Mouse (Mus musculus) kidney, embryonic 14.5 days (tissue): ENCODE measurements at regions not wholly inside any gene's neighbourhood (a gene's known extent, or its start where the extent isn't known, plus 50 kb on each side); places are given as distances from the start of the nearest gene placed in this dataset.

Source experiments
- ATAC-seq: fragments of 200-750 bp; cut with Nextera tagmentation; 2 replicates; pipeline ENCODE4 v1.8.0; 2017; ENCODE audit warnings: moderate number of reproducible peaks, mild to moderate bottlenecking, moderate TSS enrichment, moderate library complexity; ENCODE audit not compliant: low FRiP score, low TSS enrichment
- H3K27ac ChIP-seq: fragments of 300-500 bp; sonication (generic); 2 replicates; pipeline ENCODE4 v1.5.1; 2014; ENCODE audit warnings: low read depth, mild to moderate bottlenecking, low read length, moderate library complexity, mixed read lengths
- H3K27me3 ChIP-seq: fragments of 300-500 bp; sonication (generic); 2 replicates; pipeline ENCODE4 v1.6.1; 2014; ENCODE audit warnings: mild to moderate bottlenecking, low read length; ENCODE audit not compliant: control insufficient read depth, insufficient read depth
- H3K36me3 ChIP-seq: fragments of 300-500 bp; sonication (generic); 2 replicates; pipeline ENCODE4 v1.6.1; 2014; ENCODE audit warnings: low read length, mixed read lengths; ENCODE audit not compliant: control insufficient read depth, insufficient read depth
- H3K4me1 ChIP-seq: fragments of 300-500 bp; sonication (generic); 2 replicates; pipeline ENCODE4 v1.6.1; 2014; ENCODE audit warnings: low read length, mixed read lengths; ENCODE audit not compliant: control insufficient read depth, insufficient read depth
- H3K4me2 ChIP-seq: fragments of 300-500 bp; sonication (generic); replicated peaks from 2 replicates; pipeline ENCODE4 v1.6.1; 2014; ENCODE audit warnings: low read depth, mild to moderate bottlenecking, low read length
- H3K4me3 ChIP-seq: fragments of 300-500 bp; sonication (generic); 2 replicates; pipeline ENCODE4 v1.5.1; 2014; ENCODE audit warnings: mild to moderate bottlenecking, low read length
- H3K9ac ChIP-seq: fragments of 300-500 bp; sonication (generic); 2 replicates; pipeline ENCODE4 v1.6.1; 2014; ENCODE audit warnings: low read depth, mild to moderate bottlenecking, low read length, moderate library complexity
- H3K9me3 ChIP-seq: fragments of 300-500 bp; sonication (generic); 2 replicates; pipeline ENCODE4 v1.6.1; 2016; ENCODE audit warnings: low read length; ENCODE audit not compliant: control insufficient read depth
- WGBS: fragments of 180-500 bp; shearing (Covaris S2); extraction: QIAGEN DNeasy Blood & Tissue Kit; methylation state at CpG from one replicate; pipeline ENCODE4 v1.1.7; 2014; 5-methylcytosine and 5-hydroxymethylcytosine counted together

- no peaks in the 10 kb centered on the region for H3K36me3 ChIP-seq
- ATAC-seq = no peak
- no peak overlapping the region for H3K4me2 ChIP-seq
- H3K9me3 ChIP-seq = no peaks in the 10 kb centered on the region
- 85% methylated on average over 13 of the region's 13 CpGs for WGBS
- H3K27me3 ChIP-seq = no peaks in the 10 kb centered on the region
- no peak overlapping the region for H3K9ac ChIP-seq
- H3K27ac ChIP-seq = no peak overlapping the region
- peaks cover 4% of the 10 kb centered on the region for H3K4me1 ChIP-seq
- no peak overlapping the region for H3K4me3 ChIP-seq
Measured at GRCm38 (mm10) chr1:77074926-77075885, 439.7 kb downstream of the Epha4 start.

GRCm38 (mm10) chr1:77080767-77081166 lies 434.1 kb downstream of the Epha4 start:
- Histone ChIP-seq H3K4me1 (peaks cover 9% of the 10 kb centered on the region; the same call in 1 of the 2 replicates), H3K27ac (no peak overlapping the region), H3K9ac (no peak overlapping the region), H3K36me3 (no peaks in the 10 kb centered on the region), H3K9me3 (no peaks in the 10 kb centered on the region), H3K4me2 (no peak overlapping the region), H3K4me3 (no peak overlapping the region), H3K27me3 (no peaks in the 10 kb centered on the region)
- no peak for ATAC-seq
- WGBS = 59% methylated on average over 5 of the region's 5 CpGs

- ATAC-seq = peak; percentile 35; the same call in 1 of the 2 replicates
- H3K9me3 ChIP-seq = no peaks in the 10 kb centered on the region
- H3K27me3 ChIP-seq = no peaks in the 10 kb centered on the region
- WGBS = 51% methylated on average over 7 of the region's 7 CpGs
- H3K36me3 ChIP-seq = no peaks in the 10 kb centered on the region
- peaks cover 9% of the 10 kb centered on the region; the same call in 1 of the 2 replicates for H3K4me1 ChIP-seq
- H3K4me2 ChIP-seq = no peak overlapping the region
- H3K4me3 ChIP-seq = no peak overlapping the region
- no peak overlapping the region for H3K9ac ChIP-seq
- no peak overlapping the region for H3K27ac ChIP-seq
Measured at GRCm38 (mm10) chr1:77081660-77082059, 433.2 kb downstream of the Epha4 start.

DNA sequence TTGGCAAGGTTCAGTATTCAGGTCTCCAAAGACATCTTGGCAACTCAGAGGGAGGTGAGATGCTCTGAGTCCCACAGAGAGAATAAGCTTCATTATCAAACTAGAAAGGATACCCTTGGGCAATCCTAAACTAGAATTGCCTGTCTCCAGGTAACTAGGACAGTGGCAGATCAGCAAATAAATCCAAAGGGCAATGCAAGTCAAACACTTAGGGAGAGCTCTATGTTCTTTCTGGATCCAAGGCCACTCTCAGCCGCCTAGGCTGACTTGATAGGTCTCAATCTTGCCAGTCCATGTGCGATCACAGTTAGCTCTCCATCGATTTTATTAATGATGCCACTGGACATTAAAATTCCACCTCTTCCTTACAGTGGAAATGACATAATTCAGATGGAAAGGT lies 432.5 kb downstream of the Epha4 start:
- Histone ChIP-seq H3K36me3 (no peaks in the 10 kb centered on the region), H3K9ac (no peak overlapping the region), H3K4me2 (no peak overlapping the region), H3K27ac (no peak overlapping the region), H3K27me3 (no peaks in the 10 kb centered on the region), H3K4me1 (peaks cover 9% of the 10 kb centered on the region; the same call in 1 of the 2 replicates), H3K9me3 (no peaks in the 10 kb centered on the region), H3K4me3 (no peak overlapping the region)
- no peak for ATAC-seq
- 90% methylated on average over 3 of the region's 3 CpGs for whole genome bisulfite sequencing

DNA sequence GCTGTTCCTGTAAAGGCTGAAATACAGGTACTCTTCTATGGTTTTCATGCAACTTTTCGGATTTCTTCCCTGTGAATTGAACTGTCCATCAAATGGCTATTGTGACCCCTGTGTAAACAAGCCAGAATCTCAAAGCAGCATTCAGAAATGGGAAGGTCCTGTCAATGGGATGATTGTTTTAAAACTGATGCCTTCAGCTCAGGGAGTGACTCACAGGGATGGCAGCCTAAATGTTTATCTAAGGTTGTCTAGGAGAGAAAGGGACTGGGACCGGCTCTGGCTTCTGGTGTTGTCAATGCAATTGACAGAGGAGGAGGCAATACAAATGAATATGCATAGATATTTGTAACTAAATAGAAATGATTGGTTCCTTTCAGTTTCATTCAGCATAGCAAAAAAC lies 421.3 kb downstream of the Epha4 start:
- H3K9ac ChIP-seq = no peak overlapping the region
- H3K4me3 ChIP-seq = no peak overlapping the region
- H3K27me3 ChIP-seq = no peaks in the 10 kb centered on the region
- WGBS = 44% methylated on average over 2 of the region's 2 CpGs
- H3K9me3 ChIP-seq = no peaks in the 10 kb centered on the region
- H3K36me3 ChIP-seq = no peaks in the 10 kb centered on the region
- no peaks in the 10 kb centered on the region for H3K4me1 ChIP-seq
- H3K4me2 ChIP-seq = no peak overlapping the region
- H3K27ac ChIP-seq = no peak overlapping the region
- no peak for ATAC-seq

DNA sequence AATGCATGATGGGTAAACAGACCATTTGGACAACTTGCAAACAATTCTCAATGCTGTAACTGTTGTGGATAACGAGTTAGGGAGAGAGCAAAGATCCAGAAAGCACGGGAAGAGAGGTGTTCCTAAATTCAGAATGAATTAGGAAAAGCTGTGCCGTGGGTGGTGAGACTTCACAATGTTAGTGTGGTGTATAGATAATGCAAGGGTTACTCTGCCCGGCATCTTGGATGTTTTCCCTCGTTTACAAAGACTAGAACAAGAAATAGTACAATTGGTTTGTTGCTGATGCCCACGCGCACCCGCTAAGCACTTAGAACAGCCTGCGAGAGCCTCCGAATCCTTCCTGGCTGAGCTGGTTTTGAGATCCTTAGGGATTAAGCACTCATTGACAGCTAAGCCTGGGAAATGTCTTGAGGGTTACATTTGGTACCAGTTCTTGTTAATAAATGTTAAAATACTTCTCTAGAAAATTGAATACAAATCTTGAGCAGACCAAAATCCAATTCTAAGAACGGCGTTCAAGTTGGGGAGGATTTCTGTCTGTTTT lies 413.1 kb downstream of the Epha4 start:
- Histone ChIP-seq H3K27me3 (no peaks in the 10 kb centered on the region), H3K27ac (no peak overlapping the region), H3K9me3 (no peaks in the 10 kb centered on the region), H3K4me3 (no peak overlapping the region), H3K4me1 (0 out of 2 replicates have a peak, but pooled peaks cover 3% of the 10 kb centered on the region), H3K4me2 (no peak overlapping the region), H3K36me3 (no peaks in the 10 kb centered on the region), H3K9ac (no peak overlapping the region)
- no peak for ATAC-seq
- 73% methylated on average over 12 of the region's 12 CpGs for WGBS

DNA sequence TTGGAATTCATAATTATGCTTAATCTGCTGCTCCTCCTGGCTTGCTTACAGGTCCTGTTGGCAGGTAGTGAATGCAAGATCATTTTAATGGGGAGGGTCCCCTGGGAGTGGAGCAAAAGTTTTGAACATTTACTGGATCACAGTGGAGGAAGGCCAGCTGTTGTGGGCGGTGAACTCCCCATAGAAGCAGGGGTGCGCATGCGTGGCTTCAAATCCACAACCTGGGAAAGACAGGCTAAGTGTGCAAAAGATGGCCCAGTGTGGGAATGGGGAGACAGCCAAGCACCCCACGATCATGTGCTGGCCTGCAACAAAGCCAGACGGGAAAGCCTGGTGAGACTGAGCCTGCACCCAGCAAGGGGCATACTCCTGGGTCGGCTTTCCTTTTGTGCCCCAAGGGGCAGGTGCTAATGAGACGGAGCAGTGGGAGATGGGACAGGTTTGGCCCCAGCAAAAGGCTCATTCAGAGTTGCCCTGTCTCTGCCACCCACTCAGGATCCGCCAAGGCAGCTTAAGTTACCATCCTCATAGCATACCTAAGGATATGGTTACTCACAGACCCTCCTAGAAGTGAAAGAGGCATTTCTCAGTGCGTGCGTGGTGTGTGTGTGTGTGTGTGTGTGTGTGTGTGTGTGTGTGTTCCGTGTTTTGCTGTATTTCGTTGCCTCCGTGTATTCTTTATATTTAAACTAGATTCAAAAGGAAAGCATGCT lies 412.3 kb downstream of the Epha4 start:
- Histone ChIP-seq H3K36me3 (no peaks in the 10 kb centered on the region), H3K27me3 (no peaks in the 10 kb centered on the region), H3K9me3 (no peaks in the 10 kb centered on the region), H3K4me3 (no peak overlapping the region), H3K9ac (no peak overlapping the region), H3K27ac (no peak overlapping the region), H3K4me2 (no peak overlapping the region), H3K4me1 (0 out of 2 replicates have a peak, but pooled peaks cover 3% of the 10 kb centered on the region)
- no peak for ATAC-seq
- WGBS = 46% methylated on average over 13 of the region's 13 CpGs

DNA sequence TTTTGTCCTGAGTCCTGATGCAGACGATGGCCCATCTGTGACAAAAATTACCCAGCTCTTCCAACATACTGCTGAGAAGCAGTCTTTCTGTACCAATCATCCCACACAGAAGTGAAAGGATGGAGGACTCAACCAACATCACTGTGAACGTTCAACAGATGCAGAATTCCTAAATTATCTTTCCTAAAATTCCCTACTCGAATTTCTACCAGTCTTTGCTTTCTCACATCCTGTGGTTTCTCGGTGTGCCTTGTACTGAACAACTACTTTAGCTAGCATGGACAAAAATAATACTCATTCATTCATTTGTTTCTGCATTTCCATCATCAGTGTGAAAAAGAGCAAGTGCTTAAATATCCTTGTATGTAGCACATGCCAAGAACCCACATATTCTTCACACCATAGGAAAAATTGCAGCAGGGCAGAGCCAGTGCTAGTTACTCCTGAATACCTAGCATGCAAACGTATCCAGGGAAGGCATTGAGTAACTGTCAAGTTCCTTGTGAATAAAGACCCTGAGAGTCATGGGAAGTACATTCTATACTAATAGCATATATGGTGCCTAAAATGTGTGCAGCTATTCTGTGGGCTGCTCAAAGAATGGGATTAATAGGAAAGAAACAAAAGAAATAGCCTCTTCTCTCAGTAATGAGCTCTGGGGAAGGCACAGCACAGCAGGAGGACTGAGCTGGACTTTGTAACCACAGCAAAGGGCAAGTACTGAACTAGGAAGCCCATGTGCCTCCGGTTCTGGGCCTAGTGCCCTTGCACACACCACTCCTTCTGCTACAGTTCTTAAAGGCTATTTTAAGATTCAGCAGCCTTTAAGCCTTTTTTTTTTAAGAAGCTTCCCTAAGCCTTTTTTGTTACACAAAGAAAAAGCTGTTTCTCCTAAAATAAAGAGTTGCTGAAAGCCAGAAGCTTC lies 404.8 kb downstream of the Epha4 start:
- 81% methylated on average over 6 of the region's 6 CpGs for WGBS
- H3K9ac ChIP-seq = no peak overlapping the region
- no peak overlapping the region for H3K4me2 ChIP-seq

More for the DNA sequence above, 404.8 kb downstream of the Epha4 start:
- H3K4me3 ChIP-seq = no peak overlapping the region
- no peaks in the 10 kb centered on the region for H3K36me3 ChIP-seq
- no peak for ATAC-seq
- H3K4me1 ChIP-seq = no peaks in the 10 kb centered on the region
- no peaks in the 10 kb centered on the region for H3K9me3 ChIP-seq
- H3K27me3 ChIP-seq = no peaks in the 10 kb centered on the region
- H3K27ac ChIP-seq = no peak overlapping the region
